Mouse (Mus musculus) erythroblast, adult 5-6 weeks (primary cell): ENCODE data around the gene Auts2. TPM values are rescaled to one million over a fixed set of nuclear protein-coding genes. Genes with fewer than 3 reads are reported as not detected.
"Not testable (repeated sequence)": the region's sequence is repeated elsewhere in the genome, so short reads cannot be mapped to it uniquely, and the experiment has no call there.

Experiments
- ATAC-seq: replicated peaks from 2 replicates; pipeline ENCODE4 v1.8.0; 2016; ENCODE audit warnings: moderate number of reproducible peaks, mild to moderate bottlenecking, moderate TSS enrichment, inconsistent platforms; ENCODE audit not compliant: poor library complexity, low FRiP score, severe bottlenecking
- total RNA-seq, 2 experiments: library from RNA; stranded (forward) in 1 of 2; stranded (reverse) in 1 of 2; fragments of 150-400 nt in 1 of 2; fragments of 200-764, 138-1000 nt in 1 of 2; gene quantifications; 2 replicates each; pipeline versions ENCODE4 v1.2.3 to v1.2.4; 2015 to 2017; ENCODE audit warnings: low replicate concordance in 2 of 2

The Auts2 gene
- 0.63 and 1.2 TPM in 2 replicates for total RNA-seq (2015; ENCODE audit: low replicate concordance)
- total RNA-seq (2017; ENCODE audit: low replicate concordance): 0.34 and 4.9 TPM in 2 replicates

DNA sequence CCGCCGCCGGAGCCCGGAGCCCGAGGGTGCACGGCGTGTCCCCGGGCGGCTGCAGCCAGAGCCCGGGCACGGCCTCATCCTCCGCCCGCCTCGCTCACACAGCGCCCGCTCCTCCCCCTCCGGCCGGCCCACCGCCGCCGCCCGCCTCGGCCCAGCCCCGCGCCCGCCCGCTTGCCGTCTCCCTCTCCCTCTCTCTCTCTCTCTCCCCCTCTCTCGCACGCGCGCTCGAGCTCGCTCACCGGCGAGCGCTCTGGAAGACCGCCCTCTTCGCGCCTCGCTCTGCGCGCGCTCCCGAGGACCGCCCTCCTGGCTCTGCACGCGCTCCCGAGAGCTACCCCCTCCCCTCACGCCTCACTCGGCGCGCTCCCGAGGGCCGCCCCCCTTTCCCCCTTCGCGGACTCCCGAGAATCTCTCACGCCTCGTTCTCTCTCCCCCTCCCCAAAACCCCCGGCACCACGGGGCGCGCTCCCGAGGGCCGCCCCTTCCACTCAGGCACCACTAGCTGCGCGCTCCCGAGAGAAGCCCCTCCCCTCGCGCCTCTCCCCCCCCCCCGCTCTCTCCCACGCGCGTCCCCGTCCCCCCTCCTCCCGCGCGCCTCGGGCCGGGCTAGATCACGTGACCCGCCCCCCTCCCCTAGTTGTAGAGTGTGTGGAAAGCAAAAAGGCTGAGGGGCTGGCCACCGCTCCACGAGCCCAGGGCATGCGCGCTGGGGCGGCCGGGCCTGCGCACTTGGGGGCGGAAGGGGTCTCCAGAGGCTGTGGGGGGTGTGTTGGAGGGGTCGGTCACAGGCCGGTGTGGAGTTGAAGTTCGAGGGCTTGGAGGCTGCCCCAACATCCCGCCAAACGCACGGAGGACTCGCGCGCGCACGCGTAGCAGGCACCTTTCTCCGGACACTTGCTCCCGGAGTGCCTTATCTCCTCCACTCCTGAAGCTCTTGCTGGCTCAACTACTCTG is at the start of gene Auts2:
Auts2 (minus strand) TSS at position 227 of the 954 bp plus-strand sequence.
- ATAC-seq: no peak

GRCm38 (mm10) chr5:132591721-132592695 is 48.9 kb upstream of the Auts2 start:
- no peak for ATAC-seq

- no peak for ATAC-seq
Observed at GRCm38 (mm10) chr5:132579774-132580173, 36.6 kb upstream of the Auts2 start.

- ATAC-seq: not testable (repeated sequence)
Observed at GRCm38 (mm10) chr5:132560771-132561170, 17.6 kb upstream of the Auts2 start.

DNA sequence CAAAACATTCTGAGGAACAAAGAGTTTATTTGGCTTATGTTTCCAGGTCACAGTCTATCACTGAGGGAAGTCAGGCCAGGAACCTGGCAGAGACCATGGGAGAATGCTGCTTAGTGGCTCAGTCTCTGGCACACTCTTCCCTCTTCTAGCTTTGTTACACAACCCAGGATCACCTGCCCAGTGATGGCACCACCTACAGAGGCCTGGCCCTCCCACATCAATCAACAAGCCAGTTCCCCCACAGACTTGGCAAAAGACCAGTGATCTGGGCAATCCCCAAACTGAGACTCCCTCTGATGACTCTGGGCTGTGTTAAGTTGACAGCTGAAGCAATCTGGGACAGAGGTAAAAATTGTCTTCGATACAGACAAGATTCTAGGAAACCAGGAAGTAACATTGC is 2.6 kb upstream of the Auts2 start:
- ATAC-seq: no peak

DNA sequence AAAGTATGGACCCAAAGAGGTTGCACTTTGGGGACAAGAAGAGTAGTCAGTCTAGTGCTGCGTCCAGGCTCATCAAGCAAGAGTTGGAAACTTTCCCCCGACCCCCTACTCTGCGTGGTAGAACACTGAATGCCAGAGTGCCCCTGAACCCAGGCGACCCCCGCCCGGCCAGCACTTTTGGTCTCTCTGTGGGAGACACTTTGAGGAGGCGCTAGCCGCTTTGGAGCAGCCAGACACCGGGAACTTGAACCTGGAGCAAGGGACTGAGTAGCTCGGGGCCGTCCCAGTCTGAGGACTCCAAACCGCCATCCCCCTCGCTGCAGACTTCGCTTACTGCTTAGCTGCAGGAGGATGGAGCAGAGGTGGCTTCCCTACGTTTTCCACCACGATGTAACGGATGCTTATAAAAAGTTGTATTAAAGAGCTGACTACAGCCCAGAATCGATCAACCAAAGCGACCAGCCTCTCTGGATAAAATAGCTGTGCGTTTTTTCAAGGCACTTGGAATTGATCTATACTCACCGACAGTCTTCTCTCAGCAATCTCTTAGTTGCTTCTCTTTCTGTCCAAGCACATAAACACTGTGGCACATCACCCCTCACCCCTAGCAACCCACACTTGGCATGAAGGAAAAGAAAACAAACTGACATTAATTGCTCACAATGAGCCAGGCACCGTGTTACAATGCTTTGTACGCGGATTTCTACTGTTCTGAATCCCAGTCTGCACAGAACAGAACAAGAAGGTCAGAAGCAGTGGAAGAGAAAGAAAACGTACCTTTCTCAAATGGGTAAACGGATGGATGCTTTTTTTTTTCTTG is 1.2 kb upstream of the Auts2 start:
- ATAC-seq: no peak

DNA sequence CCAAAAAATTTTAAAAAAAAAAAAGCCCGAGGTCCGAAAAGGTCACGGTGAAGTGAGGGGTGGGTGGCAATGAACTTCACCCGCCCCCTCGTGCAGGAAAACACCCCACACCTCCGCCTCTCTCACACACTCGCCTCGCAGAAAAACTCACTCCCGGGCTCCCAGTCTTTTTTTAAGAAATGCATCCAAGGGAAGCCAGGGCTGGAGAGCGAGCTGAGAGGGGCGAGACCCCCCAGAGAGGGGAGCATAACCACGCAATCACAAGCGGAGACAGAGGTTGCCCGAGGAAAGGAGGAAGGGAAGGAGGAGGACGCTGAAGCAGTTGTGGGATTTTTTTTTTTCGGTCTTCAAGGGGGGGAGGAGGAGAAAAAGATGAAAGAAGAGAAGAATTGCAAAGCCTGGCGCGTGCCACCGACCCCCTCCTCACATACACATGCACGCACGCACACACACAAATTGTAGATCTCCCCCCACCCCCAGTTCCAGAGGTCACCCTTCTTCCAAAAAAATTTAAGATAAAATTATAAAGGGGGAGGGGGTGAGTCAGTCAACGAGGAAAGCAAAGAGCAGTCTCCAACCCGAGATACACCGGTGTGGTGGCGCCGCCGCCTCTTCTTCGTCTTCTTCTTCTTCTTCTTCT is 643 bp downstream of the Auts2 start:
- ATAC-seq: no peak

DNA sequence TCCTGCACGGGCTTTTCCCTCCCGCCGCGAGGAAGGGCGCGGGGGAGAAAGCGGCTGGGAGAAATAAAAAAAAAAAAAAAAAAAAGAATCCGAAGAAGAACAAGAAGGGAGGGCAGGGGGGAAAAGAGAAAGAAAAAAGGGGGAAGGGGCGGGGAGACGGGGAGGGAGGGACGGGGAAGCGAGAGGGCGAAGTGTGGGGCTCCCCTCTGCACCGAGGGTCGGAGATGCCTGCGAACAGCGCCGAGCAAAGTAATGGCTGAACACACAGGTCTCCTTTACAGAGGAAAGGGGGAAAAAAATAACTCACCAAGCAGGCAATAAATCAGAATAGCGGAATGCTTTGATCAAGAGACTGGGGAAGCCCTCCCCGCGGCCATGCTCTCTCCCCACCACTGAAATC is 1.2 kb downstream of the Auts2 start:
- no peak for ATAC-seq

GRCm38 (mm10) chr5:132541371-132541931 is 1.7 kb downstream of the Auts2 start:
- no peak for ATAC-seq

GRCm38 (mm10) chr5:132540841-132541311 is 2.3 kb downstream of the Auts2 start:
- no peak for ATAC-seq

DNA sequence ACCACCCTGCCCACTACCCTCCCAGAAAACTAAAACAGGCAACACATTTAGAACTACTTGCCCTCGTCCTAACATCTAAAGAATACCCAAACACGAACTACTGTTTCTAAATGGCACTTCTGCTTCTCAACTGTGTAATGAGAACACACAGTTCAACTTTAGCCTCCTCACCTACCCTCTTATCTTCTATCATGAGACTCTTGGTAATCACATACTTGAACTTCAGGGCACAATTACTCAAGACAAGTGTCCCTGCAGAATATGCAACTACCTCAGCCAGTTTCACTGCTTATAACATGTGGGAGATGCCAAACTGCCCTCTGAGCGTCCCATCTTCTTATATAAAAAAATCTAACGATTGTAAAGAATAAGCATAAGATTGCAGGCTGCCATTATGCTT is 5.7 kb downstream of the Auts2 start:
- ATAC-seq: no peak

DNA sequence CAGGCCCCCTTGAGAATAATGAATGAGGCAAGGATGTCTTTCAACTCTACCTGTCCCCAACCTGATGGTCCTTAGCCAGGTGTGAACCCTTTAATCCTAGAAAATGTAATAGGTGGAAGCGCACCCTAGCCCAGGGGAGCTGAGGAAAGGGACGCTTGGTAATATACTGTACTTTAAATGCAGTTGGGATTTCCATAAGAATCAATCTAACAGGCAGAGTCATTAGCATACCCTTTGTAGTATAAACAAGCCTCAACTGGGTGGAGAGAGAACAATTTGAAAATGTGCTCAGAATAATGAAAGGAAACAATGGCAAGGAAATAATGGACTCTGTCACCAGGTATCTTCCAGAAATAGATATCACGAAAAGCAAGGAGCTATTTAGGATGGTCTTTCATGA is 16.7 kb downstream of the Auts2 start:
- ATAC-seq: no peak

DNA sequence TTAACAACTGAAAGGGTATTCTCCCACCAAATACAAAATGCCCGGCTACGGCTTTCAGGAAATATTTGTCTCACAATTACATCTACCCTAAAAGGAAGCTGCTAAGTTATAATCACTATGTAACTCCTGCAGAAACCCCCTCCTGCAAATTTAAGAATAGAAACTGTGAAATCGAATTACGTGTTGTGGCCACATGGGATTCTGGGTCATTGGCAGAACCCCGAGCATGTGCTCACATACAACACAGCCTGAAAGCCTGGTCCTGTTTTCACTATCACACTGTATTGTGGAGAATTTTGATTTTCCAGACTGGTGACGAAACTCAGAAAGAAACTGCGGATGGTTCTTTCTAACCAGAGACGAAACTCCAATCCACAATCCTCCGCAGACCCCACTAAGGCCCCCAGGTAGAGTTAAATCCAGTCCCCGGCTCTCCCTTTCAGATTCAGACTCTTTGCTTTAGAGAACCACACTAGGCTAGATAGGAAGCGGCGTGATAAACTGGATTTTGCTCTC is 21.7 kb downstream of the Auts2 start:
- no peak for ATAC-seq

DNA sequence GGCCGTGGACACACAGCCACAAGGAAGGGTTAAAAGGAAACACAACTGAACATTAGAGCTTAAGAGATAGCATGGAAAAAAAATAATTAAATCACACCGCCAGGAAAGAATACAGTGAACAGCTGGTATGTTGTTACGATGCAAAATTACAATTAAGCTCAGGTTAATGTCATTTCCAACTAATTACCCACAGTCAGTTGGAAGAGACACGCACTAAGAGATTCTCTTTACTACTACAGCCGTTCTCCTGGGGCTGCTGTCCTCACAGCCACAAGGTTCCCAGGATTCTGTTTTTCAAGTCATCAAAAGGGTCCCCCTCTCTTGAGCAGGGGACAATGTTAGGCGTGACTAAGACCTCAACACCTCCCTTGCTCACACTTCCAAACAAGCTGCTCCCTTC is 25.3 kb downstream of the Auts2 start:
- no peak for ATAC-seq

GRCm38 (mm10) chr5:132514521-132514920 is 28.6 kb downstream of the Auts2 start:
- no peak for ATAC-seq

DNA sequence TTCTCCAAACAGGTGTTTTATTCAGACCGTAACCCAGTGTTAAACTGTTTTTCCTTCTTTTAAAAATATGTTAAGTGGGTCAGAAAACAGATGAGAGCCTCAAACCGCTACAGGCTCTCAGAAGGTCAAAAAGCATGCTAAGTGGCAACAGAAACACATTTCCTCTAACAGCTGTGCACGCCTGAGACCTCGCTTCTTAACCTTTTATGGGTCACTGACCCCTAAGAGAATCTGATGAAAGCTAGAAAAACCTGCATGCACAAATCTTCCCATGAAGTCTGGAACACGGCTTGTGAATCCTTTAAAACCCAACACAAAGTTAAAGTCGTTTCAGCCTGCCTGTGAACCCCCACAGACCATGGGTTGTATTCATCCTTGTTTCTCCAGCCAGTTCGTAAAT is 29.9 kb downstream of the Auts2 start:
- ATAC-seq: no peak

DNA sequence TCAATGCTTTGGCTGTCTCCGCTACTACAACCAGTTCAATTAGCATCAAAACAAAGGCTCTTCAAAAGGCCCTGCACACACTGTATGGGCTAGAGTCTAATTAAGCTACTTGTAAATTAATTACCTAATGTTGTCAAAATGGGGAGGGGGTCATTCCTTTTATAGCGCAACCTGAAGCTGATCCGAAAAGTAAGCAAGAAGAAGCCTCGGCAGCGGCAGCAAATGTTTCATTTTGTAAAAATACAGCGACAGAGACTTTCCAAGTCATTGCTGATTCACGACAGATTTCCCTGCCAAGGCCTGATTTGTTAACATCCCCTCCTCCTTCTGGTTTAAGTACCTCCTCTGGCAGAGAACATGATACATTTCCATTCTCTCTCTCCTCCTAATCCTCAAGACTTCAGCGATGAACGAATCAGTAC is 33.7 kb downstream of the Auts2 start:
- no peak for ATAC-seq

DNA sequence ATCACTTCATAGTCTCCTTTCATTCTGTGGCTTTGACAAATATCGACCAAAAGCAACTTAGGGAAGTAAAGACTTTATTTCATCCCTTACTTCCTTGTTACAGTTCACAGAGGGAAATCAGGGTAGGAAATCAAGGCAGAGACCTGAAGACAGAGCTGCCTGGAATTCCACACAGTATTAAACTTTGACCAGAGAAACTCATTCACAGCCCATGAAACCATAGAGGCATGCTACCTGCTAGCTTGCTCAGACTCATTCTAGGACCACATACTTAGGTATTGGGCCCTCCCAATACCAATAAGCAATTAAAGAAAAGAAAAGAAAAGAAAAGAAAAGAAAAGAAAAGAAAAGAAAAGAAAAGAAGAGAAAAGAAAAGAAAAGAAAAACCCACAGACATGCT is 38.3 kb downstream of the Auts2 start:
- no peak for ATAC-seq
